Mouse (Mus musculus): ENCODE measurements around the gene Plch2. TPM values are rescaled to one million over a fixed set of nuclear protein-coding genes. Genes with fewer than 3 reads are reported as not detected.

Gene Plch2
- polyA plus RNA-seq, 1 experiment from 2014 or later: 3.1 TPM

- Histone ChIP-seq H3K4me2 (replicated peaks; ENCODE audit: low read depth, low read length) (no peak overlapping the region), H3K36me3 (ENCODE audit: control insufficient read depth, insufficient read depth, low read length) (peaks cover 41% of the 10 kb centered on the region), H3K4me3 (ENCODE audit: low read length) (no peak overlapping the region), H3K27ac (ENCODE audit: low read depth, low read length) (no peak overlapping the region), H3K27me3 (ENCODE audit: control insufficient read depth, insufficient read depth, low read length) (peaks cover 8% of the 10 kb centered on the region; the same call in 1 of the 2 replicates), H3K9me3 (ENCODE audit: control insufficient read depth, low read length) (no peaks in the 10 kb centered on the region), H3K9ac (ENCODE audit: low read depth, low read length) (no peak overlapping the region), H3K4me1 (ENCODE audit: control insufficient read depth, insufficient read depth, low read length) (peaks cover 16% of the 10 kb centered on the region)
- 75% methylated on average over 18 of the region's 19 CpGs for WGBS
- ATAC-seq (ENCODE audit: low FRiP score, low TSS enrichment): no peak
Measured at GRCm38 (mm10) chr4:154982247-154983120, 74.1 kb downstream of the Plch2 start.

GRCm38 (mm10) chr4:154981530-154981929 lies 75.1 kb downstream of the Plch2 start:
- WGBS: 52% methylated on average over 7 of the region's 7 CpGs
- Histone ChIP-seq H3K9me3 (ENCODE audit: control insufficient read depth, low read length) (no peaks in the 10 kb centered on the region), H3K27ac (ENCODE audit: low read depth, low read length) (no peak overlapping the region), H3K9ac (ENCODE audit: low read depth, low read length) (no peak overlapping the region), H3K4me1 (ENCODE audit: control insufficient read depth, insufficient read depth, low read length) (peaks cover 11% of the 10 kb centered on the region), H3K4me3 (ENCODE audit: low read length) (no peak overlapping the region), H3K27me3 (ENCODE audit: control insufficient read depth, insufficient read depth, low read length) (peaks cover 8% of the 10 kb centered on the region; the same call in 1 of the 2 replicates), H3K4me2 (replicated peaks; ENCODE audit: low read depth, low read length) (no peak overlapping the region), H3K36me3 (ENCODE audit: control insufficient read depth, insufficient read depth, low read length) (peaks cover 51% of the 10 kb centered on the region)
- ATAC-seq (ENCODE audit: low FRiP score, low TSS enrichment): peak; percentile 21; the same call in 1 of the 2 replicates

GRCm38 (mm10) chr4:154981076-154981475 lies 75.5 kb downstream of the Plch2 start:
- WGBS: 85% methylated on average over 6 of the region's 6 CpGs
- H3K4me3 ChIP-seq (ENCODE audit: low read length): no peak overlapping the region
- H3K27ac ChIP-seq (ENCODE audit: low read depth, low read length): no peak overlapping the region
- H3K9me3 ChIP-seq (ENCODE audit: control insufficient read depth, low read length): no peaks in the 10 kb centered on the region
- peaks cover 8% of the 10 kb centered on the region; the same call in 1 of the 2 replicates for H3K27me3 ChIP-seq (ENCODE audit: control insufficient read depth, insufficient read depth, low read length)
- H3K9ac ChIP-seq (ENCODE audit: low read depth, low read length): no peak overlapping the region
- peaks cover 55% of the 10 kb centered on the region for H3K36me3 ChIP-seq (ENCODE audit: control insufficient read depth, insufficient read depth, low read length)
- no peak for ATAC-seq (ENCODE audit: low FRiP score, low TSS enrichment)
- H3K4me2 ChIP-seq (replicated peaks; ENCODE audit: low read depth, low read length): no peak overlapping the region
- H3K4me1 ChIP-seq (ENCODE audit: control insufficient read depth, insufficient read depth, low read length): peaks cover 6% of the 10 kb centered on the region

DNA sequence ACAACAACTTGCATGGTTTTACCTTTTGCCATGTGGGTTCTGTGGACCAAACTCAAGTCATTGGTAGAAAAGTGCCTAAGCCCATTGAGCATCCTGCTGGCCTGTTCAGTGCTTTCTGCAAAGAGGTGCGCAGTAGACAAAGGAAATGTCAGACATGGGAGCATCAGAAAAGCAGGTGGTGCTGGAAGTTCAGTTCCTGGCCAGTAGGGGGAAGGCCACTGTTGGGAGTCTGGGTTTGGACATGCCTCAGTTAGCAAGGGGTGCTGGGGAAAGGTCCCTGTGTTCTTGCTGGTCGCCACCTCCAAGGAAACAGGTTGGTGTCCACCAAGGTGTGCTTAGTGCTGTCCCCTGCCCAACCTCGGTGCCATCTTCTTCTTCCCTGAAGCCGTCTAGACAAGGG lies 76.5 kb downstream of the Plch2 start:
- 92% methylated on average over 4 of the region's 4 CpGs for WGBS
- no peaks in the 10 kb centered on the region for H3K9me3 ChIP-seq (ENCODE audit: control insufficient read depth, low read length)
- no peak overlapping the region for H3K9ac ChIP-seq (ENCODE audit: low read depth, low read length)

GRCm38 (mm10) chr4:154974163-154974611 lies 82.4 kb downstream of the Plch2 start:
- Histone ChIP-seq H3K36me3 (ENCODE audit: control insufficient read depth, insufficient read depth, low read length) (peaks cover 100% of the 10 kb centered on the region), H3K9ac (ENCODE audit: low read depth, low read length) (no peak overlapping the region), H3K4me1 (ENCODE audit: control insufficient read depth, insufficient read depth, low read length) (no peaks in the 10 kb centered on the region), H3K27me3 (ENCODE audit: control insufficient read depth, insufficient read depth, low read length) (no peaks in the 10 kb centered on the region), H3K27ac (ENCODE audit: low read depth, low read length) (no peak overlapping the region), H3K9me3 (ENCODE audit: control insufficient read depth, low read length) (no peaks in the 10 kb centered on the region), H3K4me3 (ENCODE audit: low read length) (no peak overlapping the region), H3K4me2 (replicated peaks; ENCODE audit: low read depth, low read length) (no peak overlapping the region)
- WGBS: 86% methylated on average over 11 of the region's 11 CpGs
- no peak for ATAC-seq (ENCODE audit: low FRiP score, low TSS enrichment)

More for the DNA sequence above, 76.5 kb downstream of the Plch2 start:
- Histone ChIP-seq H3K27me3 (ENCODE audit: control insufficient read depth, insufficient read depth, low read length) (peaks cover 8% of the 10 kb centered on the region; the same call in 1 of the 2 replicates), H3K4me3 (ENCODE audit: low read length) (no peak overlapping the region), H3K27ac (ENCODE audit: low read depth, low read length) (no peak overlapping the region), H3K36me3 (ENCODE audit: control insufficient read depth, insufficient read depth, low read length) (peaks cover 65% of the 10 kb centered on the region), H3K4me2 (replicated peaks; ENCODE audit: low read depth, low read length) (no peak overlapping the region), H3K4me1 (ENCODE audit: control insufficient read depth, insufficient read depth, low read length) (no peaks in the 10 kb centered on the region)
- no peak for ATAC-seq (ENCODE audit: low FRiP score, low TSS enrichment)

DNA sequence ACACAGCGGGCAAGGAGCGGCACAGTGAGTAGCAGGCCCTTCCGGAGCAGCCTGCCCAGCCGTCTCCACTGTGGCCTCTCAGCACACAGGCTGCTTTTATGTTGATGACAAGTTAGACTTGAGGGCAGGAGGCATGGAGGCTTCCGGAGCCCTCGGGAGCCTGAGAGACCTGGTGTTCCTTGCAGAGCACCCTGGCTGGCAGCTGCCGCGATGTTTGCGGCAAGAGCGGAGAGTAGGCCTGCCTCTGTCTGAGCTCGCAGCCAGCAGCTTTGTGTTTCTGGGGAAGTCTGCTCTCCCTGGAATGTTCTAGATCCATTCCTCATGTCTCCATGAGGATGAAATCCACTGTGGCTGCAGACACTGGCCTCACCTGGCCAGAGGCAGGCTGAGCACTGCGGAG lies 84.0 kb downstream of the Plch2 start:
- no peak overlapping the region for H3K4me3 ChIP-seq (ENCODE audit: low read length)
- no peaks in the 10 kb centered on the region for H3K9me3 ChIP-seq (ENCODE audit: control insufficient read depth, low read length)
- H3K36me3 ChIP-seq (ENCODE audit: control insufficient read depth, insufficient read depth, low read length): peaks cover 92% of the 10 kb centered on the region
- H3K27ac ChIP-seq (ENCODE audit: low read depth, low read length): no peak overlapping the region
- no peak for ATAC-seq (ENCODE audit: low FRiP score, low TSS enrichment)
- H3K4me2 ChIP-seq (replicated peaks; ENCODE audit: low read depth, low read length): no peak overlapping the region
- H3K4me1 ChIP-seq (ENCODE audit: control insufficient read depth, insufficient read depth, low read length): no peaks in the 10 kb centered on the region
- WGBS: 96% methylated on average over 12 of the region's 12 CpGs
- no peaks in the 10 kb centered on the region for H3K27me3 ChIP-seq (ENCODE audit: control insufficient read depth, insufficient read depth, low read length)
- H3K9ac ChIP-seq (ENCODE audit: low read depth, low read length): no peak overlapping the region

DNA sequence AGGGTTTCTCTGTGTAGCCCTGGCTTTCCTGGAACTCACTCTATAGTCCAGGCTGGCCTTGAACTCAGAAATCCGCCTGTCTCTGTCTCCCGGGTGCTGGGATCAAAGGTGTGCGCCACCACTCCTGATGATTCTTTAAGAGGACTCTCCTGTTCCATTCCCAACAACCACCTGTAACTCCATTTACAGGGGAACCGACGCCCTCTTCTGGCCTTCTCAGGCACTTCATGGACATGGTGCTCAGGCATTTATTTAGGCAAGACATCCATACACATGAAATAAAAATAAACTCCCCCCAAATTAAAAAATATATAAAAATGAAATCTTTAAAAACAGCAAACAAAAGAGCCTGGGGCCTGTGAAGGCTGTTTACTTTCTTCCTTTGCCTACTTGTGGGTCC lies 89.4 kb downstream of the Plch2 start:
- H3K27me3 ChIP-seq (ENCODE audit: control insufficient read depth, insufficient read depth, low read length): peaks cover 4% of the 10 kb centered on the region; the same call in 1 of the 2 replicates
- no peak for ATAC-seq (ENCODE audit: low FRiP score, low TSS enrichment)
- peaks cover 49% of the 10 kb centered on the region for H3K36me3 ChIP-seq (ENCODE audit: control insufficient read depth, insufficient read depth, low read length)
- no peaks in the 10 kb centered on the region for H3K9me3 ChIP-seq (ENCODE audit: control insufficient read depth, low read length)
- no peak overlapping the region for H3K27ac ChIP-seq (ENCODE audit: low read depth, low read length)
- H3K4me1 ChIP-seq (ENCODE audit: control insufficient read depth, insufficient read depth, low read length): peaks cover 23% of the 10 kb centered on the region
- 63% methylated on average over 5 of the region's 5 CpGs for WGBS
- no peak overlapping the region for H3K9ac ChIP-seq (ENCODE audit: low read depth, low read length)
- no peak overlapping the region for H3K4me2 ChIP-seq (replicated peaks; ENCODE audit: low read depth, low read length)
- H3K4me3 ChIP-seq (ENCODE audit: low read length): no peak overlapping the region

DNA sequence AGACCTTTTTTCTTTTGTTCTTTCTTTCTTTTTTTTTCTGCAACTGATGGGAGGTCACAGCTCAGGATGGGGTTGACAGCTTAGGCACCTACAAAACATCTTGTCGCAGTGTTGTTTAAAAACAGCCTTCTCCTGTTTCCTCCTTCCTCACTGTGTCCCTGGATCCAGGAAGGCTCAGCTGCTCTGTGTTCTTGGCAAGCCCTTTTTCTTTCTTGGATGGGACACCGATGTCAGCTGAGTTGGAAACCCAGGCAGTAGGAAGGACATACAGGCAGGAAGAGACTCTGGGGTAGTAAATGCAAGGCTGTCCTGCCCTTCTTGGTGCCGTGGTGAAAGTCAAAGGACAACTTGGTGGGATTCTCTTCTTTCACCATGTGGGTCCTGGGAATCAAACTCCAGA lies 90.7 kb downstream of the Plch2 start:
- WGBS: 61% methylated on average over 3 of the region's 3 CpGs
- peaks cover 17% of the 10 kb centered on the region for H3K27me3 ChIP-seq (ENCODE audit: control insufficient read depth, insufficient read depth, low read length)
- H3K9me3 ChIP-seq (ENCODE audit: control insufficient read depth, low read length): no peaks in the 10 kb centered on the region
- ATAC-seq (ENCODE audit: low FRiP score, low TSS enrichment): no peak
- H3K4me2 ChIP-seq (replicated peaks; ENCODE audit: low read depth, low read length): no peak overlapping the region
- peak overlapping the region; percentile 19 for H3K9ac ChIP-seq (ENCODE audit: low read depth, low read length)
- no peak overlapping the region; the same call in 1 of the 2 replicates for H3K4me3 ChIP-seq (ENCODE audit: low read length)
- H3K4me1 ChIP-seq (ENCODE audit: control insufficient read depth, insufficient read depth, low read length): peaks cover 30% of the 10 kb centered on the region
- no peak overlapping the region for H3K27ac ChIP-seq (ENCODE audit: low read depth, low read length)
- H3K36me3 ChIP-seq (ENCODE audit: control insufficient read depth, insufficient read depth, low read length): peaks cover 36% of the 10 kb centered on the region

DNA sequence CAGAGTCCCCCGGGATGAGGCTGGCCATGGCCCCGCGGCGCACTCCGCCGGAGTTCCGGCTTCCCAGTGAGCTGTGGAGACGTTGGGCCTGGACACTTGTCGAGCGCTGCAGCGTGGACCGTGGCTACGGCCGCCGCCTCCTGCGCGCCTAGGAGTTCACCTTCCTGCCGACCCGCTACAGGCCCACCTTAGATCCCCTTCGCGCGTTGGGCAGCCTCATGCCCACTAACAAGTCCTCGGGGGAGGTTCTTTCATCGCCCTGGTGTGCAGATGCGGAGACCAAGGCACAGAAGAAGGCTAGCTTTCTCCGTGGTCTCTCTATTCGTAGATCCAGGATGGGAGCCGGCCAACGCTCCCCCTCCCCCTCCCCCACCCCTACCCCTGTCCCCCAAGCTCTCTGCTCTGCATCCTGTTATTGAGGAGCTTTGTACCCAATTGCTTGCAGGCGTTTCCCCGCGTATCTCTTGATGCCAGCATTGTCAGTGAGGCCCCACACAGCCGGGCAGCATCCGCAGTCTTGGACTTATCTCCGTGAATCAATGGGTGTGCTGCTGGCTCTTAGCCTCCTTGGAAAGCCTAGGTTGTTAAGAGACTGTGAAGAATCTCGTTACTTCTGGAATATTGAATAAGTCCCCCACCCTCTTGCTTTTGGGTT lies 91.9 kb downstream of the Plch2 start:
- Histone ChIP-seq H3K4me2 (replicated peaks; ENCODE audit: low read depth, low read length) (peak overlapping the region; percentile 84), H3K4me3 (ENCODE audit: low read length) (peak overlapping the region; percentile 85), H3K9ac (ENCODE audit: low read depth, low read length) (peak overlapping the region; percentile 86), H3K4me1 (ENCODE audit: control insufficient read depth, insufficient read depth, low read length) (peaks cover 34% of the 10 kb centered on the region), H3K27ac (ENCODE audit: low read depth, low read length) (peak overlapping the region; percentile 91), H3K9me3 (ENCODE audit: control insufficient read depth, low read length) (no peaks in the 10 kb centered on the region), H3K36me3 (ENCODE audit: control insufficient read depth, insufficient read depth, low read length) (peaks cover 24% of the 10 kb centered on the region), H3K27me3 (ENCODE audit: control insufficient read depth, insufficient read depth, low read length) (peaks cover 28% of the 10 kb centered on the region)
- 1% methylated on average over 36 of the region's 36 CpGs for WGBS
- ATAC-seq (ENCODE audit: low FRiP score, low TSS enrichment): no peak
